Mouse (Mus musculus) cerebellum, postnatal 25 days (tissue): ENCODE measurements around the gene Ankrd24.
A peak's percentile ranks its signal among the peaks of the same experiment; 100 is the strongest.

Source experiments
- DNase-seq, 2 experiments: peaks; one replicate each; pipeline ENCODE4 v3.0.0; 2021; ENCODE audit warnings: mixed read lengths in 2 of 2

Gene Ankrd24

GRCm38 (mm10) chr10:81605974-81606751 lies 22.2 kb upstream of the Ankrd24 start, which contains the start of gene BC025920:
TSS of gene BC025920 (plus strand) at chr10:81606270.
- DNase-seq: peak; percentile 91 to 96

DNA sequence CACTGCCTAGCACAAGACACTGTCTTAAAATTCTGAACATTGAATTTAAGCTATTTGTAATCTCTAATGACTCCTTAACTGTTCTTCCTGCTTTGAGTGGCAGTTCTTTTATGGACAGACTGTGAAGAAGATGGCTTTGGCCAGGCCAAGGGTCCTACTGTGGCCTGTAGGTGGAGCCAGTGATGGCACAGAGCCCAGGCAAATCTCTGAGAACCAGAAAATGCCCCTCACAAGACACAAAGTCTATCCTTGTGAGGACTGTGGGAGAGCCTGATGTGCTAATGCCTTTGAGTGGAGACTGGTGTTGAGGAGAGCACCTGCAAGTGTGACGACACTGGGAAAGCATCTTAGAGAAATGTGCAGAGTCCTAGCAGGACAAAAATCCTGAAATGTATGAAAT lies 20.0 kb upstream of the Ankrd24 start:
- peak in 1 of 2 experiments; percentile 41 for DNase-seq

GRCm38 (mm10) chr10:81612779-81613178 lies 15.6 kb upstream of the Ankrd24 start:
- no peak for DNase-seq

- DNase-seq: no peak
These were observed 12.9 kb upstream of the Ankrd24 start for GRCm38 (mm10) chr10:81615486-81615885.

- no peak for DNase-seq
These were observed 8.4 kb upstream of the Ankrd24 start for GRCm38 (mm10) chr10:81619976-81620375.

DNA sequence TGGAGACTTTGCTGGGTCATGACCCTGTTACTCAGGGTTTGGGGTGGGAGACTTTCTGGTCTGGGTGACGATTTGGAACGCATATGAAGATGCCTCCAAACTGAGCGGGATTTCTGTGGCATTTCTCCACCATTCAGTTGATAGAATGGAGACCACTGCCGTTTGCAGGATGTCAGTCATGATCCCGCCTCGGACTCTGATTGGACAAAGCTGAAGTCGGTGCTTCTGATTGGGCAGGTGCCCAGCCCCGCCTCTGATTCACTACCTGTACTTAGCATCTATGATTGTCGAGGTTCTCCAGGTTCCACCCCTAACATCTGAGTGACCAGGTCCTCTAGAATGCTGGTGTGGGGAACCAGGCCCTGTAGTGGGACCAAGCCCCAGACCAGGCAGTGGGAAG lies 7.6 kb upstream of the Ankrd24 start:
- no peak for DNase-seq

DNA sequence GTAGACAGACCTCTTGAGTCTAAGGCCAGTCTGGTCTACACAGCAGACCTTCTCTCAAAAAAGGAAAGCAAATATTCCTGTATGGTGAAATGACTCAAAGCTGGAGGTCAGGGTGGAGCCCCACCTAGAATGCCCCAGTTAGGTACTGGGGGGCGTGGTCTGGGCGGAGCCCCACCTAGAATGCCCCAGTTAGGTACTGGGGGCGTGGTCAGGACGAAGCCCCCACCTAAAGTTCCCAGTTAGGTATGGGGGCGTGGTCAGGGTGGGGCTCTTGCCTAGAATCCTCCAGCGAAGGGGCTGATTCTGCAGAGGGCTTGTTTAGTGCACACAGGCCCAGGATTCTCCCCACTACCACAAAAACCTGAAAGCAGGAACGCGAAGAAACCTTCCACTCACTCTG lies 4.9 kb upstream of the Ankrd24 start:
- no peak for DNase-seq

- DNase-seq: peak in 1 of 2 experiments; percentile 36
These were observed 2.0 kb upstream of the Ankrd24 start for GRCm38 (mm10) chr10:81626101-81626993.

DNA sequence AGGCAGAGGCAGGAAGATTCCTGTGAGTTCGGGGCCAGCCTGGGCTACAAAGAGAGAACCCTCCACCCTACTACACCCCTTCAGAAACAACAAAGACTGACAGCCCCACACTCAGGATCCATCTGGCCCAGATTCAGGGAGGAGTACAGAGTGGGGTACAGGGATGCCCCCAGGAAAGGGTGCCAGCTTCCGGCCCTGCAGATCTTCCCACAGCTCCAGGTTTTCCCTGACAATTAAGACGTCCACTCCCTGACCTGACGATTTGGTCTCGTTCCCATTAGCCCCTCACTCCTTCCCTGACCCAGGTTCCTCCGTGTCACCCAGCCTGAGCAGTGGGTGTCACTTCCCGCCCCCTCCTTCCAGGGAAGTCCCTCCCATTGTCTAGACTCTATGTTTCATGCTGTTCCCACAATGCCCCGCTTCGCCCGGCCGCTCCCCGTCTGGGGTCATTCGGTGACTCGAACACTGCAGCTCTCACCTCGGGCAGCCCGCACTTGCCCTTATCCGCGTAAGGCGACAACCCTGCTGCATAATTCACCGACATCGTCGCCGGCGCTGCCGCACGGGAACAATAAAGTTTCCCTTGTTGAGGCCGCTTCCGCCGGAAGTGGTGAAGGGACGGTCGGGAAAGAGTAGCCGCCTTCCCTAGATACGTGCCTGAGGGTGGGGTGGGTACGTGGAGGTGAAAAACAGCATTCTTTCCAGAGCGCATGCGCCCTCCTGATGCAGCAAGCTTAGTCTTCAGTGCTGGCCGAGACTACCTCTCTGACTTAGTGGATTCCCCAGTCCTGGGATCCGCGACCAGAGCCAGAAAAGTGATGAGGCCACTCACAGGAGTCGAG lies 1.1 kb upstream of the Ankrd24 start, which contains the start of gene Sirt6:
Gene Sirt6 (minus strand): TSS at position 804 of the 842 bp plus-strand sequence.
- peak; percentile 92 to 95 for DNase-seq

DNA sequence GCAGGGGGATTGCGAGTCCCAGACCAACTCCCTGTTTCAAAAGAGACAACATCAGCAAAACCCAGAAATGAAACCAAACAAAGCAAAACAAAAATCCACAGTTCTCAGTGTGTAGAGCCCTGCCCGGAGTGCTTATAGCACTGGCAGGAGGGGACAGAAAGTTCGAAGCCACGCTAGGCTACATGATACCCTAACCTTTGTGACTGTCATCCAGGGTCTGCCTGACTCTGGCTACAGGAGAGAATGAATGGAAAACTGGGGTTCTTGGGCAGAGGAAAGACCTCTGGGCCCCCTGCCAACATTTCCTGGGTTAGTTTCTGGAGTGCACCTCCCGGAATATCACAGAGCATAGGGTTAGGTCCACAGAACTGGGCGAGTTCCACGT lies 512 bp upstream of the Ankrd24 start:
- peak in 1 of 2 experiments; percentile 63 for DNase-seq

GRCm38 (mm10) chr10:81633253-81634099 lies 5.1 kb downstream of the Ankrd24 start:
- DNase-seq: peak; percentile 77 to 87

GRCm38 (mm10) chr10:81636338-81636737 lies 8.0 kb downstream of the Ankrd24 start:
- peak in 1 of 2 experiments; percentile 3 for DNase-seq

DNA sequence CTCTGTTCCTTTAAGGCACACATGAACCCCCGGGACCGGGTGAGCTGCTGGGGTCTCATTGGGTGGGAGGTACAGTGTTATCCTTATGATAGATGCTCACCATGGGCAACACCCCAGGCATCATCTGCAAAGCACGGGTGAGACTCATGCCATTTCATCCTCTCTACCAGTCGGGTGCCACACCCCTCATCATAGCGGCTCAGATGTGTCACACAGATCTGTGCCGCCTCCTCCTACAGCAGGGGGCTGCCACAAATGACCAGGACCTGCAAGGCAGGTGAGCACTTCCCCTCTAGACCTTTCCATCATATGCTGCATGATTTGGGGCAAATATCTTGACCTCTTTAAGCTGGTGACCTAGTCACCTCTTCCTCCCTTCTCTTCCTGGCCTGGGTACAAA lies 9.8 kb downstream of the Ankrd24 start:
- peak in 1 of 2 experiments; percentile 3 for DNase-seq

GRCm38 (mm10) chr10:81640825-81641224 lies 12.5 kb downstream of the Ankrd24 start:
- peak in 1 of 2 experiments; percentile 35 for DNase-seq

DNA sequence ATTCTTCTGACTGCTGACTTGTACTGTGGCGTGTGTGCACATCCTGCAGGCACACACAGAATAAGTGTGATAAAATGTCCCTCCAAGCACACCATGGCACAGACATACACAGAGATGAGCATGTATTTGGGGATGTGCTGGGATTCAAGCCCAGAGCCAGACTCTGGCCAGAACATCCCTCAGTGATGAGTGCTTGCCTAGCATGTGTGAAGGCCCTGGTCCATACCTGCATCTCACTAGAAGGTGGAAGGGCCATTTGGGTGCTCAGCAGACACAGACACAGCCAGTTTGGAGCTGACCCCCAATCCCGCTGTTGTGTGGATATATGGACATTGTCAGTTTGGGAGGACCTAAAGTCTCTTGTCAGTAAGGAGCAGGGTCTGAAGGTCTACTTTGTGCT lies 13.2 kb downstream of the Ankrd24 start:
- DNase-seq: peak; percentile 9 to 11

DNA sequence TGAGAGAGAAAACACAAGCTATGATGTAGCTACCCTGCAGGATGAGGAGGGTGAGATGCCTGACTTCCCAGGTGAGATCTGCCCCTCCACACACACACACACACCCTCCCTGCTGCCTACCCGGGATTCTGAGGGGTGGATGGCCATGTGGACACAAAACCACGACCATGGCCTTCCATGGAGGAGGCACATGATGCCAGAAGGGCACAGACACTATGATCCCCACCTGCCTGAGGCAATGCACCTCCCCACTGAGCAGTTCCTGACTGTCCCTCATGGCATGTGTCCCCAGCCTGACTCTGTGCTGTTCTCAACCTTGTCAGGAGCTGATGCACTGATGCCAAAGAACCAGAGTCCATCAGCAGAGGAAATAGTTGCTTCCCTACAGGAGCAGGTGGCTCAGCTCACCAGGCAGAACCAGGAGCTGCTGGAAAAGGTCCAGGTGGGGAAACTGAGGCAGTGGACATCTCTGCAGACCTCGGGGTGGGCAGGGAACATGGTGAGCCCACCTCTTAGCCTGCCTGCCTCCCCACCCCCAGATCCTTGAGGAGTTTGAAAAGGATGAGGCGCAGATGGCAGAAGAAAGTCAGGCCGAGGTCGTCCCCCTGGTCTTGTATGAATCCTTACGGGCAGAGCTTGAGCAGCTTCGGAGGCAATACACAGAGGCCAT lies 13.8 kb downstream of the Ankrd24 start:
- peak; percentile 35 to 57 for DNase-seq

- DNase-seq: peak in 1 of 2 experiments; percentile 34
These were observed 14.5 kb downstream of the Ankrd24 start for GRCm38 (mm10) chr10:81642648-81643448.

- DNase-seq: peak; percentile 98 to 99
These were observed 15.2 kb downstream of the Ankrd24 start for GRCm38 (mm10) chr10:81643449-81644055.

DNA sequence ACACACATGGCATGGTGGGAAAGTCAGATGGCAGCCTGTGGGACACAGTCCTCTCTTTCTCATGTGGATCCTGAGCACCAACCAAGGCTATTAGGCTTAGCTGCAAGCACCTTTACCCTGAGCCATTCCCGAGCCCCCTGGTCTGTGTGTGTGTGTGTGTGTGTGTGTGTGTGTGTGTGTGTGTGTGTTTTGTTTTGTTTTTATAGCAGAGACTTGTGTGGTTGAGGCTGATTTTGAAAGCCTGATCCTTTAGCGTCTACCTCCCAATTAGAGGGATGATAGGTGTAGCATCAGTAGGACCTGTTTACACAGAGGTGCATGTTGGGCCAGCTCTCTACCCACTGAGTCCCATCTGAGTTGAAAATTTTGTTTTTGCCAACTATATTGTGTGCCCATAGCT lies 15.8 kb downstream of the Ankrd24 start:
- DNase-seq: no peak

DNA sequence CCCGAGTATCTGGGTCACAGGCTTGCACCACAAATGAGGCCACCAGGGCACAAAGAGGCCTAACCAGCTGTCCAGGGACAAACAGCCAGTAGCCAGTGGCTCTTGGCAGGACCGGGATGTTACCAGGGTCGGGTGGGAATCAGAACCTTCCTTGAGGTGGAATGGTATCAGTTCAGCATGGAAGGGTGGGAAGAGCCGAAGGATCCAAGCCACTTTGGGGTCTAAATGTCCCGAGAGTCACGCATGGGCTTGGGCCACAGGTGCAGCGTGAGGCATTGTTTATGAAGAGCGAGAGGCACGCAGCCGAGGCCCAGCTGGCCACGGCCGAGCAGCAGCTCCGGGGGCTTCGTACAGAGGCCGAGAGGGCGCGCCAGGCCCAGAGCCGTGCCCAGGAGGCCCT lies 16.4 kb downstream of the Ankrd24 start:
- peak; percentile 19 to 25 for DNase-seq
